Mouse (Mus musculus) left cerebral cortex, postnatal 36 days (tissue): ENCODE measurements at regions not wholly inside any gene's neighbourhood (a gene's known extent, or its start where the extent isn't known, plus 50 kb on each side); places are given as distances from the start of the nearest gene placed in this dataset.

Experiments used
- DNase-seq, 2 experiments: peaks; one replicate each; pipeline ENCODE4 v3.0.0; 2021 to 2022; ENCODE audit warnings: low spot score in 2 of 2, mixed read lengths in 1 of 2
- intact Hi-C: fragments of 180-260 bp; cut with DNase I; formaldehyde crosslinking; loops from one replicate; pipeline ENCODE4 v1.15.1; 2025

- intact Hi-C loops, result loop anchor here (10.0 kb wide), 2 partner anchors 1083 to 1353 kb away; partner anchors contain the start of gene Lrrc4c
Measured at GRCm38 (mm10) chr2:95232135-95232772, 794.3 kb upstream of the Api5 start.

DNA sequence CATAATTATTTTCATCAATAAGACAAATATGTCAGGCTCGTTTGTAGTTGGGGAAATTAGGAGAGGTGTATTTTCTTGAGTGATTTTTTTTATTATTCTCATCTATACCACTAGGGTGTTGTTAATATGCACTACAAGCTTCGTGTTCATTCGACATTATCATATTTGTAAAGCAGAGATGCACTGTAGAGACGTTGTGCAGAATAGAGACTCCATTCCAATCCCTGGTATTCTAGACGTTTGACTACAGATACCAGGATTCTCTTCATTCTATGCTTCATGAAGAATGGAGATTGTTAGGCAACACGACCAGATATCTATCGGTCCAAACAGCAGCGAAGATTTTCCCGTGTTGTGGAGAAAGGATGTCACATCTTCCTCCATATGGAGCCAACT is 793.8 kb upstream of the Api5 start:
- DNase-seq, result no peak

More at GRCm38 (mm10) chr2:95232135-95232772, 794.3 kb upstream of the Api5 start:
- DNase-seq, result peak; percentile 52 to 58

GRCm38 (mm10) chr2:95229386-95229785 is 791.5 kb upstream of the Api5 start:
- intact Hi-C loops, result no loop called here
- no peak for DNase-seq

More for the DNA sequence above, 793.8 kb upstream of the Api5 start:
- intact Hi-C loops, result loop anchor here (10.0 kb wide), 2 partner anchors 1083 to 1353 kb away; partner anchors contain the start of gene Lrrc4c

DNA sequence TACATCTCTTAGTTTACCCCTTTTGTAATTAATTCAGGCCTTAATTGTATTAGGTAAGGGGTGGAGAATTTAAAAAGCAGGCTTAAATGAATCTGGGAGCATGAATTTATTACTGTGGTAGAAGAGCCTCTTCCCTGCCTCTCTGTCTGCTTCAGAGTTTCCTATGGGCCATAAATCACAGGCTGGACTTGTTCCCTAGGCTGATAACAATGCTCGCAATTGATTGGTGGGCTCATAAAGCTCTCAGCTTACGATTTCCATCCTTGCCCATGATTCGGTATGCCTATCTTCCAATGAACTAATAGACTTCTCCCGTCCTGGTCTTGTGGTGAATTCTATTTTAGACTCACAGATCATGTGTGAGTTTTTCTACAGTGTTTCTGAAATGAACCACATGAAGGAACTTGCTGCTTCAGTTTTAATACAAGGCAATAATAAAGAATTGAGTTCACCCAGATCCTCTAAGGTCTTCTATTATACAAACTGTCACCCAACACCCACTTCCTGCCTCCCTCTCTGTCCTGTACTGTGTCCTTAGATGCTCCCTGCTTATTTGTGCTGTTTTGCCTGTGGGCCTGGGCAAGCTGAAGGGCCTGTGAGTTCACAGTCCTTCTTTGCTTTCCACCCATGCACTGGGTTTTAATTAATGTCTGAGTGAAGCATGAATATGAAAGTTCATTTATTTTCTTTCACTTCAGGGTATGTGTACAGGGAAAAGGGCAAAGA is 772.4 kb upstream of the Api5 start:
- DNase-seq, result no peak
- intact Hi-C loops, result no loop called here
